Mouse (Mus musculus): ENCODE data around the gene Faim.

DNA sequence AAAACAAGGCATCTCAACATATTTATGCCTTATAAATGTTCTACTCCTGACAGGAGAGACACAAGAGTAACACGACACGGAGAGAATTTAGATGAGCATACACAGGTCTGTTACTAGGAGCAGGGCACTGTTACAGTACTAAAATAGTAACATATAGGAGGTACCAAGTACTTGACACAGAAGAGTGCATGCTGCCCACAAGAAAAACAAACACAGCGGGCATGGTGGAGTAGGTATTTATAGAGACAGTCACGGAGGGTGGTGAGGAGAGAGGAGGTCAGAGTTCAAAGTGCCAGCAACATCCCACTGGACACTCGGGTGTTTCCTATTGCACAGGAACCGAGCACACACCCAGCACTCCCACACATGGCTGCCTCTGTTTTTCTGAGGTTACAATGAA lies 63.6 kb downstream of the Faim start:
- TF ChIP-seq POLR2A (IDR thresholded peaks at IDR 0.05; ENCODE audit: low read depth, low read length) = no peak
- TF ChIP-seq CTCF (conservative IDR thresholded peaks at IDR 0.05; ENCODE audit: insufficient read depth, insufficient read length, low read depth, low read length) = no peak

Measured in kidney, adult 2 months (tissue).